Mouse (Mus musculus) left cerebral cortex, postnatal 4 days (tissue): ENCODE results near the gene Ptprt. TPM values are rescaled to one million over a fixed set of nuclear protein-coding genes. Genes with fewer than 3 reads are reported as not detected.
"Not testable (repeated sequence)": the region's sequence is repeated elsewhere in the genome, so short reads cannot be mapped to it uniquely, and the experiment has no call there.

Source experiments
- DNase-seq: peaks from one replicate; pipeline ENCODE4 v3.0.0-alpha.2; 2022
- intact Hi-C: fragments of 180-260 bp; cut with DNase I; formaldehyde crosslinking; loops from one replicate; pipeline ENCODE4 v1.15.1; 2025
- total RNA-seq, 2 experiments: library from RNA; stranded (reverse); gene quantifications; 2 replicates each; pipeline ENCODE4 v1.2.3; 2021

Ptprt gene
- total RNA-seq, 2 experiments from 2014 or later: 81.3 to 88.0 TPM

GRCm38 (mm10) chr2:161570236-161570995 is 1090.5 kb downstream of the Ptprt start:
- no peak for DNase-seq
- intact Hi-C loops: no loop called here

DNA sequence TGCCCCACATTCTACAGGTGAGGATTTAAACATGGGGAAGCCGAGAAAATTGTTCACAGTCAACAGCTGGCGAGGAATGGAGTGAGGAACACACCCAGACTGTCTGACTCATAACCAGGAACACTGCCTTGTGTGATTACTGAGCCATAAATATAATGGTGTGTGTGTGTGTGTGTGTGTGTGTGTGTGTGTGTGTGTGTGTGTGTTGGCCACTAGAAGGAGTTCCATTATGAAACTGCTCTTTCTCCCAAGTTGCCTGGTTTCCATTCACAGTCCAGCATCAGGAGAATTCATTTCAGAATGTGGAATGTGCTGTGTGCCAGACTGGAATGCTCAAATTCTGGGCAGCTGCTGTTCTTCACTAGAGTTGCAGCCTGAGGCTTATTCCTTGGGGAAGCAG is 1099.4 kb downstream of the Ptprt start:
- intact Hi-C loops: no loop called here
- no peak for DNase-seq

GRCm38 (mm10) chr2:161557874-161558273 is 1103.1 kb downstream of the Ptprt start:
- DNase-seq: no peak
- intact Hi-C loops: no loop called here

GRCm38 (mm10) chr2:161553651-161554050 is 1107.3 kb downstream of the Ptprt start:
- intact Hi-C loops: no loop called here

GRCm38 (mm10) chr2:161552011-161552410 is 1108.9 kb downstream of the Ptprt start:
- intact Hi-C loops: no loop called here
- DNase-seq: peak; percentile 56

More at GRCm38 (mm10) chr2:161553651-161554050, 1107.3 kb downstream of the Ptprt start:
- DNase-seq: no peak

DNA sequence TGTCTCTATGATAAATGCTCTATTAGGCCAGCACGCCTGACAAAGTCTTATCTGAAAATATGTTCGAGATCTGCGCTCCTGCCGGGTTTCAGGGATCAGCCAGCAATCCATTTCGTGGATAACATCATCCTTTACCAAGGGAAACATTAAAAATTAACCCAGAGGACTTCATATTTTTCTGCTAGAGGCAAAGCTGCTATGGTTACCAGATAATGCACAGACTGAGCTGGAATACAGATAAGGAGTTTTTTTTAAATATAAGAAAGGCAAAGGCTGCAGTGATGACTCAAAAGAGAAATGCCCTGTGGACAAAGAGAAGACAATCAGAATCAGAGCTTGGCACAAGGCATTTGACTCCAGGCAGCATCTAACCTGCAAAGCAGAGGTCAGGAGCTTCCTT is 1111.4 kb downstream of the Ptprt start:
- no peak for DNase-seq
- intact Hi-C loops: no loop called here

DNA sequence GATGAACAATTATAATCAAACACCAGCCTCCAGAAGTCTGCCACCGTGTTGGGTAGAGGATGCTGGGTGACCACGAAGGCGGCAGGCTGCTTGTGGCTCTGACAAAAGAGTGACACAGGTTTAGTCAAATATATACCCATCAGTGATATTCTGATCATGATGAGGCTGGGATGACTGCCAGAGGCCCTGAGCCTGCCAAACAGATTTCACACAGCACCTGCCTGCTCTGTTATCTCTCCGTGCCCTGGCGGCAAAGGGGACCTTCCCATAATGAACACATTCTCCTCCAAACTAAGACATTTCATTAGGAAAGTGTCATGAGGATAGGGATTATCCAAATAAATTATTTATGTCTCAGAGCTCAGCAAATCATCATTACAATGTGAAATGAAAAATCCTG is 1113.6 kb downstream of the Ptprt start:
- DNase-seq: peak; percentile 80
- intact Hi-C loops: no loop called here

GRCm38 (mm10) chr2:161545406-161545805 is 1115.5 kb downstream of the Ptprt start:
- DNase-seq: no peak
- intact Hi-C loops: no loop called here

DNA sequence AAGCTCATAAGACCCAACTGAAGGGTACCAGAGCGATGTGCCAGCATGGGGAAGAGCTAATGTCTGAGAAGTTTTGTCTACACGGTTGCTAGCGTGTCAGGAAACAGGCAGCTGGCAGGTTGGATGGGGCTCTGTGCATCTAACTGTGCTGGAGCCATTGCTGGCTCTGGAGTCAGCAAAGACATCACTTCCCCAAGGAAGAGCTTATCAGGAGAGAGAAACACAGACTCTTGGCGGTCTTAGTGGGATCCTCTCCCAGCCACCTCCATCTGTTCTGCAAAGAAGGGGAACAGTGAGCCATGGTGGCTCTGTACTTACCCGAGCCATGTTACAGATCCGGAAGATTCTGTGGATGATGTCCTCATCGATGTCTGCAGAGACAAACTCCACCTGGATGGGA is 1126.8 kb downstream of the Ptprt start:
- intact Hi-C loops: no loop called here

GRCm38 (mm10) chr2:161527192-161527591 is 1133.8 kb downstream of the Ptprt start:
- intact Hi-C loops: no loop called here
- no peak for DNase-seq

More for the DNA sequence above, 1126.8 kb downstream of the Ptprt start:
- DNase-seq: no peak

GRCm38 (mm10) chr2:161519671-161520070 is 1141.3 kb downstream of the Ptprt start:
- intact Hi-C loops: no loop called here
- no peak for DNase-seq

GRCm38 (mm10) chr2:161516921-161517320 is 1144.0 kb downstream of the Ptprt start:
- intact Hi-C loops: no loop called here

DNA sequence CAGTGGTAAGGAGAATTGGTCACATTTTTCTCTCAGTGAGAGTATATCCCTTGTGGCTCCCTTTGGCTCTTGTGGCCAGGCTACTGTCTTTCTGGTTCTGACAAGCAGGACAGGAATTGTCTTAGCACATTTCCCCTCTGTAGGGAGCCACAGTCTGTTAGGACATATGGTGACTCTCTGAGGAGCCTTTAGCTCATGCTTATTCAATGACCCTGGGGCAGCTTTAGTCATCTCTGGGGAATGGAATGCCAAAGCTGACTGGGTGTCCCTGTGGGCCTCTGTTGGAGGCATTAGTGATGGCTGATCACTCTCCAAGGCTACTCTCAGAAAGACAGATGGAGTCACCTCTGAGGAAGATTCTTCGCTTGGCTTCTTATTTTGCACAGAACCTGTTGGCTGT is 1147.7 kb downstream of the Ptprt start:
- DNase-seq: peak; percentile 31
- intact Hi-C loops: no loop called here

More at GRCm38 (mm10) chr2:161516921-161517320, 1144.0 kb downstream of the Ptprt start:
- DNase-seq: peak; percentile 94

GRCm38 (mm10) chr2:161511880-161512570 is 1148.9 kb downstream of the Ptprt start:
- DNase-seq, intact Hi-C loops: not testable (repeated sequence)

DNA sequence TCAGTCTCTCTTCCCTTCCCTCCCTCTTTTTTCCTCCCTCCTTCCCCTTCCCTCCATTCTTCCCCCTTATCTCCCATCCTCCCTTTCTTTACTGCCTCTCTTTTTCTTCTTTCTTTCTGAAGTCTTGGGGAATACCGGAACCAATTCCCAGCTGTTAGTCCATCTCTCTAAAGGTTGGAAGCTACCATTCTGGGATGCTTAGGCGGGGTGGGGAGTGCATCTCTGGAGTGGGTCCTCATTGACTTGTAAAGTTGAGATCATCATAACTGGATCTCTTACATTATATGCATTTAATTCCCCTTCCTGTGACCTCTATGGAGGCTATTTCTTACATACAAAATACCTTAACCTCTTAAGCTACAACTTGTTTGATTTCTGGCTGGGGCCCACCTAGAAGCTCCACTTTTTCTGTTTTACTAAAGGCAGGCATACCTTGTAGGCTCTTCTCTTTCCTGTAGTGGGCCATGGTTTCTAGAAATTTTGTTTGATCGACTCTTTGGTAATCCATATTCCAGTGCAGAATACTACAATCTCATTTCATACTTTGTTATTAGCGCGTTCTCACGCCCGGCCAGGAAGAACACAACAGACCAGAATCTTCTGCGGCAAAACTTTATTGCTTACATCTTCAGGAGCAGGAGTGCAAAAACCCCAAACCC is 1149.7 kb downstream of the Ptprt start:
- intact Hi-C loops: no loop called here
- no peak for DNase-seq

DNA sequence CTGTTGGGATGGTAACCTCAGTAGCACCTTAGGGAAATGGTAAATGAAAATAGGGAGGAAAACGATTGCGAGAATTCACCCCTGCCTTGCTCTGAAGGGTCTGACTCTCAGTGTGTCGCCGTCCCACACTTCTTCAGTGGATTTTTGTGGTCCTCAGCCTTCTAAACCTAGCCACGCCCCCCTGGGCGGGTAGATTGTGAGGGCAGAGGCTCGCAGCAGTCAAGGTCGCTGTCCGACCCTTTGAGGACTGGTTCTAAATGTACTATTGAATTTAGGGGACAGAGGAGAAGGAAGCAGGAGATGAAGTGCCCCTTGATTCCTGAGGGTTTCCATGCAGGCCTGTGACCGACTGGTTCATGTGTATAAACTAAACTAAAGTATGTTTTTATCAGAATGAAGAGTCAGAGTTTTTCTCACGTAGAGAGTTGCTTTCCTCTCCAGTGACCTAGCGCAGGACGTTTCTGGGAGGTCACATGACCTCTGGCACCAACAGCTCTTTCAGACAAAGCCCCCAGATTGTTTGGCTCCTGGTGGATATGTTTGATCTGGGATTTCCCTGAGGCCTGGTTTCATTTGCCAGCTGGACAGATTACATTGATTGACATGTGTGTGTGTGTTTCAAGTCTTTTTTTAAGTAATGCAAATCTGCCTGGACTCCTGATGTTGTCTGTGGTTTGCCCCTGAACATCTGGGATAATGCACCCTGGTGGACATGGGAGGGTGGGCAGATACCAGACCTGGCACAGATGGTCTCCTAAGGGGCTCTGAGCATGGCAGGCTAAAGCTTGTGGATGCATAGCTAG is 1161.6 kb downstream of the Ptprt start:
- intact Hi-C loops: no loop called here
- peak; percentile 10 for DNase-seq

DNA sequence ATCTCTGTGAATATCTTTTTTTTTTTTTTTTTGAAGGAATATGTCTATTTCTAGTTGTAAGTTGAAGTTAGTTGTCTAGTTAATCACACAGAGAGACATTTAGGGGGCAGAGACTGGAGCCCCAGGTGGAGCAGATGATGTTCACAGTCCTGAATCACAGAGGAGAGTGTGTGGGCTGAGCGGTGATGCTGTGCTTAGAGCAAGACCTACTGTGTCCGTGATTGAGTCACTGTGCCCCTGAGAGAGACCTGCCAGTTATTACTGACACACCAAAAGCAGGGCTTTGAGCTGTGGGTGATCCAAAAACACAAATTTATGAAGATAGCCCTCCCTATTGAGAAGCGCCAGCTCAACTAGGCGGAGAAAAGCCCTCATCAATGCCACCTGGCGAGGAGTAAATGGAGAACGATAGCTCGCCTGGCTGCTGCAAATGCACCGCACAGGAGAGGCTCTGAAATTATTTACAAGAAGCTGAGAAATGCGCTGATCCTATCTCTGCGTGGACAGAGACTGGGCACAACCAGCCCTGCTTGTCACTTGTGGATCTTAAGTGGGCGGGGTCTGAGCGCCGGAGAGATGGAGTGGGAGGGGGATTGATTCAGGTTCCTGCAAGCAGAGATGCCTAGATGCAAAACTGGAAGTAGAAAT is 1162.4 kb downstream of the Ptprt start:
- peak; percentile 12 for DNase-seq
- intact Hi-C loops: no loop called here

DNA sequence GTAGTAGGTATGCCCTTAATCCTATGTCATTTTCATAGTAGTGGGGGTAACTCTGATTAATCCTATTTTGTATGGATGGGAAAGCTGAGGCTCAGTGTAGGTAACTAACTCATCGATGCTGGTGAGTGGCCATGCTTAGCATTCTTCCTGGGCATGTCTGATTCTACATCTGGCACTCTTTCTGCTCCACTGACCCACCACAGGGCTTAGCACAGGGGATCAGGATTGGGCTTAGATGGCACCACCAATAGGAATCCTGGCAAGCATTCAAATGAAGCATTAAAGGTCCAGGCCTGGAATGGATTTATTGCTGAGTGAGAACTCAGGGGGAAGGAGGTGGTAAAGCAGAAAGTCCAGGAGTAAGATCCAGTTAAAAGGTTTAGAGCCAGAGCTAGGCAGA is 1179.2 kb downstream of the Ptprt start:
- intact Hi-C loops: no loop called here
- DNase-seq: peak; percentile 16

GRCm38 (mm10) chr2:161480445-161480844 is 1180.5 kb downstream of the Ptprt start:
- intact Hi-C loops: no loop called here
- no peak for DNase-seq
